Mouse (Mus musculus) brain, embryonic 18.5 days (tissue): ENCODE data around the gene Nwd2.

Experiments used
- DNase-seq: peaks from one replicate; pipeline ENCODE4 v3.0.0-alpha.2; 2012; ENCODE audit warnings: low read depth, low spot score

The Nwd2 gene

GRCm38 (mm10) chr5:63755938-63756337, 107.0 kb downstream of the Nwd2 start:
- no peak for DNase-seq

- no peak for DNase-seq
These were observed 117.0 kb downstream of the Nwd2 start for GRCm38 (mm10) chr5:63765886-63766285.

- peak; percentile 68 for DNase-seq
These were observed 117.8 kb downstream of the Nwd2 start for GRCm38 (mm10) chr5:63766715-63767114.

- DNase-seq = peak; percentile 34
These were observed 118.6 kb downstream of the Nwd2 start for GRCm38 (mm10) chr5:63767464-63767863.

- DNase-seq = no peak
These were observed 119.3 kb downstream of the Nwd2 start for GRCm38 (mm10) chr5:63768220-63768619.

GRCm38 (mm10) chr5:63772971-63773370, 124.1 kb downstream of the Nwd2 start:
- DNase-seq = no peak

- DNase-seq = no peak
These were observed 124.7 kb downstream of the Nwd2 start for GRCm38 (mm10) chr5:63773603-63774002.

GRCm38 (mm10) chr5:63788156-63788826, 139.4 kb downstream of the Nwd2 start:
- DNase-seq = no peak

- peak; percentile 42 for DNase-seq
These were observed 163.1 kb downstream of the Nwd2 start, which contains the start of gene 0610040J01Rik for GRCm38 (mm10) chr5:63811819-63812508. 0610040J01Rik (plus strand) TSS chr5:63812363.

- DNase-seq = no peak
These were observed 163.6 kb downstream of the Nwd2 start for GRCm38 (mm10) chr5:63812509-63812865.

- no peak for DNase-seq
These were observed 167.7 kb downstream of the Nwd2 start for GRCm38 (mm10) chr5:63816643-63817042.

- DNase-seq = no peak
These were observed 168.4 kb downstream of the Nwd2 start for GRCm38 (mm10) chr5:63817270-63817669.

- DNase-seq = no peak
These were observed 170.1 kb downstream of the Nwd2 start for GRCm38 (mm10) chr5:63818975-63819374.

- no peak for DNase-seq
These were observed 170.6 kb downstream of the Nwd2 start for GRCm38 (mm10) chr5:63819519-63819918.

GRCm38 (mm10) chr5:63821176-63821575, 172.3 kb downstream of the Nwd2 start:
- no peak for DNase-seq

GRCm38 (mm10) chr5:63821860-63822259, 173.0 kb downstream of the Nwd2 start:
- no peak for DNase-seq

GRCm38 (mm10) chr5:63823362-63824332, 174.7 kb downstream of the Nwd2 start:
- DNase-seq = no peak

GRCm38 (mm10) chr5:63824599-63825350, 175.9 kb downstream of the Nwd2 start:
- DNase-seq = no peak

- DNase-seq = no peak
These were observed 177.0 kb downstream of the Nwd2 start for GRCm38 (mm10) chr5:63825881-63826280.

- DNase-seq = no peak
These were observed 178.1 kb downstream of the Nwd2 start for GRCm38 (mm10) chr5:63827006-63827405.

- no peak for DNase-seq
These were observed 178.6 kb downstream of the Nwd2 start for GRCm38 (mm10) chr5:63827415-63828053.
